Mouse (Mus musculus): ENCODE data around the gene Sema4d. TPM values are rescaled to one million over a fixed set of nuclear protein-coding genes. Genes with fewer than 3 reads are reported as not detected.

The Sema4d gene
- polyA plus RNA-seq, 1 experiment from 2014 or later: 14.7 TPM

DNA sequence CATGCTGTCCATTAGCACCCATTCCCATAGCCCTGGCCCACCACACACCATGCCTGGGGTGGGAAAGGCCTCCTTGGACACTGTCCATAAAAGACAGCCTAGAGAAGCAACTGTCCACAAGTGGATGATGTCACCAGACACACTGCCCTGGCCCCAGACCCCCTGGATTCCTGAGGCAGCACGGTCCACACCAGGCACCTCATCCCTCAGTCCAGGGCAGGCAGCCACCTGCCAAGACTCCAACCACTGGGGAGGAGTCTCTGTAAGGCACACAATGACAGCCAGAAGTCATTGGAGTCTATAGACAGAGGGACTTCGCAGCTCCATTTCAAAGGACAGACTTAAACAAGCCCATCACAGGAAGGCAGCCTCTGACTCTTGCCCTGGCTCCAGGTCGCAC is 1.9 kb downstream of the Sema4d start:
- no peaks in the 10 kb centered on the region for H3K27me3 ChIP-seq
- H3K4me2 ChIP-seq: peak overlapping the region; percentile 94
- no peaks in the 10 kb centered on the region for H3K9me3 ChIP-seq (replicated peaks)
- no peak for ATAC-seq (replicated peaks; ENCODE audit: insufficient number of reproducible peaks, insufficient read depth, low FRiP score, low read depth)
- no peaks in the 10 kb centered on the region for H3K36me3 ChIP-seq
- 59% methylated on average over 3 of the region's 3 CpGs for WGBS
- H3K4me1 ChIP-seq (replicated peaks): peaks cover 31% of the 10 kb centered on the region
- no peak overlapping the region for H3K27ac ChIP-seq
- peak overlapping the region; percentile 86 for H3K4me3 ChIP-seq
- H3K9ac ChIP-seq: 0 out of 2 replicates have a peak overlapping the region, but pooled peaks have one; percentile 82

DNA sequence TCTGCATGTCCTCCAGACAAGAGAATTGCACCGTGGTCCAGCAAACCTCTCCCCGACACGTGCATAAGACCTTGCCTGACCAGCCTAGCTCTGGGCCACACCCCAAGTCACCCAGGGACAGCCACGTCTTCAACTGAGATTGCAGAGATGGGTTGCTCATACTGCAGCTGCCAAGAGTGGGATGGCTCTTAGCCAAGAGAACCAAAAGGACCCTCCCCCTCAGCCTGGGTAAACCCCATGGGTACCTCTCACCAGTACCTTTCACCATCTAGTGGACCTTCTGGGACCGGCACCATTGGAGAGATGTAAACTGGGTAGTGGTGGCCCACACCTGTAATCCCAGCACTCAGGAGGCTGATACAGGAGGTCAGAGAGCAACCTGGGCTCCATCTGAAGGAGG is 2.8 kb downstream of the Sema4d start:
- H3K27me3 ChIP-seq: no peaks in the 10 kb centered on the region
- 57% methylated on average over 5 of the region's 5 CpGs for WGBS
- no peak overlapping the region for H3K9ac ChIP-seq
- no peaks in the 10 kb centered on the region for H3K36me3 ChIP-seq
- ATAC-seq (replicated peaks; ENCODE audit: insufficient number of reproducible peaks, insufficient read depth, low FRiP score, low read depth): no peak
- no peak overlapping the region for H3K27ac ChIP-seq
- H3K9me3 ChIP-seq (replicated peaks): no peaks in the 10 kb centered on the region
- H3K4me3 ChIP-seq: no peak overlapping the region
- H3K4me2 ChIP-seq: no peak overlapping the region
- H3K4me1 ChIP-seq (replicated peaks): peaks cover 35% of the 10 kb centered on the region

DNA sequence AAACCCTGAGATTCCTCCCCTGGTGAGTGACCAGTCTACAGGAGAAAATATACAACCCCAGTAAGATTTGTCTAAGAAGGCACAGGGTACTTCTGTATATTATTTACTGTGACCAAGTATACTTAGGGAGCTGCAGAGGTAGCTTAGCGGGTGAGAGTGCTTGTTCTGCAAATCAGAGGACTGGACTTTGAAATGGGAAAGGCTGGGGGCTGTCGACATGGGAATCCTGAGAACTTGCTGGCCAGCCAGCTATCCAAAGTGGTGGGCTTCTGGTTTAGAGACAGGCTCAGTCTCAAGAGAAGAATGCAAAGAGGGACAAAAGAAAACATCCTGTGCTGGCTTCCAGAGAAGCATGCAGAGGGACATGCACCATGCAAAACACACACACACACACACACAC is 5.7 kb downstream of the Sema4d start:
- peaks cover 32% of the 10 kb centered on the region for H3K4me1 ChIP-seq (replicated peaks)
- 31% methylated on average over 2 of the region's 2 CpGs for WGBS
- no peak overlapping the region for H3K9ac ChIP-seq
- H3K27ac ChIP-seq: no peak overlapping the region
- H3K27me3 ChIP-seq: no peaks in the 10 kb centered on the region
- no peaks in the 10 kb centered on the region for H3K36me3 ChIP-seq
- H3K4me3 ChIP-seq: no peak overlapping the region
- no peaks in the 10 kb centered on the region for H3K9me3 ChIP-seq (replicated peaks)
- no peak for ATAC-seq (replicated peaks; ENCODE audit: insufficient number of reproducible peaks, insufficient read depth, low FRiP score, low read depth)
- H3K4me2 ChIP-seq: no peak overlapping the region

DNA sequence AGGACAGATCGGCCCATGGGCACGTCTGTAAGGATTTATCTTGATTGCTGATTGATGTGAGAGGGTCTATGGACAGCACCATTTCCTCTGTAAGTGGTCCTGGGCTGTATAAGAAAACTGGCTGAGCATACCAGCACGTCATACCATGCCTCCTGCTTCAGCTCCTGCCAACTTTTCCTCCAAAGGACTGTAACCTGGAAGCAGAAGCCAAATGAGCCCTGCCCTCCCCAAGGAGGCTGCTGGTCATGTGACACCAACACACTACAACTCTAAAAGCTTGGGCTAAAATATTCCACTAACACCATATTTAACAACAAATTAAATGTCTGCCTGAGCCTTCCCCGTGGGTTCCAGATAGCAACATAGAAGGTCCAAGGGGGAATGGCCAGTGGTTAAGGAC is 6.9 kb downstream of the Sema4d start:
- ATAC-seq (replicated peaks; ENCODE audit: insufficient number of reproducible peaks, insufficient read depth, low FRiP score, low read depth): no peak
- no peaks in the 10 kb centered on the region for H3K9me3 ChIP-seq (replicated peaks)
- no peak overlapping the region for H3K27ac ChIP-seq
- no peaks in the 10 kb centered on the region for H3K27me3 ChIP-seq
- no peaks in the 10 kb centered on the region for H3K36me3 ChIP-seq
- no peak overlapping the region for H3K4me2 ChIP-seq
- no peak overlapping the region for H3K4me3 ChIP-seq
- no peak overlapping the region for H3K9ac ChIP-seq
- H3K4me1 ChIP-seq (replicated peaks): peaks cover 20% of the 10 kb centered on the region
- 44% methylated on average over 4 of the region's 4 CpGs for WGBS

DNA sequence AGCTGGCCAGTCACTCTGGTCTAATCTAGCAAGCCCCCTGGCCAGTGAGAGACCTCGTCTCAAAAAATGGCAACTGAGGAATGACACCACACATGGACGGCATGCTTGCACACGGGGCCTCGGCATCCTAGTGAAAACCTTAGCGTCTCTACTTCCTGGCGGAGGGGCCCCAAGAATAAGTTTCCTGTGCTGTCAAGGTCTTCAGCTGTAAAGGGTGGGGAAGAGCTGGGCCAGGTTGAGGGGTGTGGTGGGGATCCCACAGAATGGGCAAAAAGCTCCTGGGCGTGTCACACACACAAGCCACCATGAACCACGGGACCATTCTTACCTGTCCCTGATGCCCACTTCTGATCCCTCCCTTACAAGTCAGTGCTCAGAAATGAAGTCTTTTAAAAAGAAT is 9.1 kb downstream of the Sema4d start:
- Histone ChIP-seq H3K27me3 (no peaks in the 10 kb centered on the region), H3K4me2 (no peak overlapping the region), H3K9ac (no peak overlapping the region), H3K9me3 (replicated peaks) (no peaks in the 10 kb centered on the region), H3K4me3 (no peak overlapping the region), H3K4me1 (replicated peaks) (peaks cover 10% of the 10 kb centered on the region), H3K36me3 (no peaks in the 10 kb centered on the region), H3K27ac (no peak overlapping the region)
- WGBS: 79% methylated on average over 8 of the region's 8 CpGs
- no peak for ATAC-seq (replicated peaks; ENCODE audit: insufficient number of reproducible peaks, insufficient read depth, low FRiP score, low read depth)

DNA sequence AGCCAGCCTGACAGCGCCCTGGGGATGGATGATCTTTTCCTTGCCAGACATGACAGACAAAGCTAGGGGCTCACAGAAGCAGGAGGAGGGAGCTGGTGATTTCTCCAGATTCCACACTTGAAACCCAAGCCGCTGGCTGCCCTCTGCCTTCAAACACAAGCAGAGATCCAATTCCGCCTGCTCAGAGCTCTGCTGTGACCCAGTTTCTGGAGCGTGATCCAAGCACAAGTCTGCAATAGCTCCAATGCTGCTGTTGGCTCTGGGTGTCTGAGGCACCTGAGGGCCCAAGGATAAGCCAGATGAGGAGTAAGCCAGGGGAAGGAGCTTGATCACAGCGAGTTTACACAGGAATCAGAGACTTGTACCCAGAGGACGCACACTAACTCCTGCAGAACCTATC is 9.7 kb downstream of the Sema4d start:
- Histone ChIP-seq H3K9me3 (replicated peaks) (no peaks in the 10 kb centered on the region), H3K27me3 (no peaks in the 10 kb centered on the region), H3K4me1 (replicated peaks) (peaks cover 15% of the 10 kb centered on the region), H3K9ac (no peak overlapping the region), H3K4me2 (no peak overlapping the region), H3K36me3 (no peaks in the 10 kb centered on the region), H3K27ac (no peak overlapping the region), H3K4me3 (no peak overlapping the region)
- no peak for ATAC-seq (replicated peaks; ENCODE audit: insufficient number of reproducible peaks, insufficient read depth, low FRiP score, low read depth)
- WGBS: 65% methylated on average over 6 of the region's 6 CpGs

DNA sequence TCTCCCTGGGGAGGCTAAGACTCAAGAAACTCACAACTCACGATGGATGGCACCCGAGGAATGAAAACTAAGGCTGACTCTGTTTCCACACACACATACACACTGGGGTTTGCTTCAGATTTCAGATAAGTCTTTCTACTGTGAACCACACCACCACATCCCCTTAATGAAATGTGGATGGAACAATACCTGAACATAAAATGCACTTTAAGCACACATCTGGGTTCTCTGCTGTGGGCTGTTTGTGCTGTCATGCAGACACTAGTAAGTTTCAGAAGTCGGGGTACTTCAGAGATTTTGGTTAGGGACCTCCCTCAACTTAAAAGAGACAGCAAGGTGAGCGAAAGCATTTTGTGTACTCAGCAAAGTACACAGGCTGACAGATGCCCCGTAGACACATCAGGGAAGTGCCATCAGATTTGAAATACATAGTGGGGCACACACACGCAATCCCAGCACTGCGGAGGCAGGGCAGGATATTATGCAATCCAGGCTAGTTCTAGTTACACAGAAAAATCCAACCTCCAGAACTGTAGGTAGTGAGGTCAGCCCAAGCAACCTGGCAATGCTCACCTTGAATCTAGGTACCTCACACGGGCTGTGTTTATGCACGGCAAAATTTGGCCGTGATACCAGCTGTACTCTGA is 12.9 kb downstream of the Sema4d start:
- Histone ChIP-seq H3K4me2 (no peak overlapping the region), H3K4me3 (no peak overlapping the region), H3K27me3 (no peaks in the 10 kb centered on the region), H3K27ac (no peak overlapping the region), H3K9ac (no peak overlapping the region), H3K9me3 (replicated peaks) (no peaks in the 10 kb centered on the region), H3K4me1 (replicated peaks) (peaks cover 36% of the 10 kb centered on the region), H3K36me3 (no peaks in the 10 kb centered on the region)
- no peak for ATAC-seq (replicated peaks; ENCODE audit: insufficient number of reproducible peaks, insufficient read depth, low FRiP score, low read depth)
- 86% methylated on average over 10 of the region's 10 CpGs for WGBS

DNA sequence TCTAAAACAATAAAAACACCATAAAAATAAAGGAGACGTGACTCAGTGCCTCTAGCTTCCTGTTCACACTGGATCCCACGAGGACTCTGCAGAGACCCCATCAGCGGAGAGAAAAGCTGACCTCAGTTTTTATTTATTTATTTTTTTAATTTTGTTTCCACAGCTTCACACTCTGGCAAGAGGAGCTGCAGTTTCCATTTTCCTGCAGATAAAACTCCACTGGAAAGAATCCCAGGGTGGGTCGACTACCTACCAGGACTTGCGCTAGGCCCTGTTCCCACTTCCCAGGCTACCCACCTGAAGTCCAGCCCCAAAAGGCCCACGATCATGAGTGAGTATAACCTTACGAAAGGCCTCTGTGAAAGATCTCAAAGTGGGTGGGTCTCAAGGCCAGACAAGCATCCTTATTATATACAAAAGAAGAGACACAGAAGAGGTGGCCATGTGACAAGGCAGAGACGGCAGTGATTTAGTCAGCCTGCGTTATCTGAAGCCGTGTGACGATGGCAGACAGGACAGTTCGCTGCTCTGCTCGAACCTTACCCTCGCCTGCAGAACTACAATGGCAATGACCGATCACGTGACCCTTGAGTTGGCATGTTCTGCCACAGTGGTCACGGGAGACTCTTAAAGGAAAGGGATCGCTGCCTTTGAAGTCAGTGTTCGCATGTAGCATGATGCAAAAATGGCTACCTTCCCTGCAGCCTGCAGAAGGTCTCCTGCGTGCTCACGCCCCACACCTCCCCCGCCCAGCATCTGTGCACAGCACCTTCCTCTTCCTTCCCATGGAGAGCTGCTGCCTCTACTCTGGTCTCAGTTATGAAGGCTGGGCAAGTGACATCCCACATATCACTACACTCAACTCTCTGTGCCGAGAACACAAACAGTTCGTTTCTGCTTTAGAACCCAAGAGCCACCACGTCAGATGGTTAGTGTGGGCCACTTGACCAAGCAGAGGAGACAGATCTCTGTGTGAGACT is 14.3 kb downstream of the Sema4d start:
- no peak overlapping the region for H3K4me3 ChIP-seq
- peaks cover 39% of the 10 kb centered on the region for H3K4me1 ChIP-seq (replicated peaks)
- H3K27ac ChIP-seq: peak overlapping the region; percentile 58
- H3K27me3 ChIP-seq: no peaks in the 10 kb centered on the region
- no peaks in the 10 kb centered on the region for H3K9me3 ChIP-seq (replicated peaks)
- no peak overlapping the region for H3K9ac ChIP-seq
- no peaks in the 10 kb centered on the region for H3K36me3 ChIP-seq
- no peak overlapping the region for H3K4me2 ChIP-seq
- ATAC-seq (replicated peaks; ENCODE audit: insufficient number of reproducible peaks, insufficient read depth, low FRiP score, low read depth): peak; percentile 21; the same call in 1 of the 2 replicates
- 69% methylated on average over 25 of the region's 25 CpGs for WGBS

DNA sequence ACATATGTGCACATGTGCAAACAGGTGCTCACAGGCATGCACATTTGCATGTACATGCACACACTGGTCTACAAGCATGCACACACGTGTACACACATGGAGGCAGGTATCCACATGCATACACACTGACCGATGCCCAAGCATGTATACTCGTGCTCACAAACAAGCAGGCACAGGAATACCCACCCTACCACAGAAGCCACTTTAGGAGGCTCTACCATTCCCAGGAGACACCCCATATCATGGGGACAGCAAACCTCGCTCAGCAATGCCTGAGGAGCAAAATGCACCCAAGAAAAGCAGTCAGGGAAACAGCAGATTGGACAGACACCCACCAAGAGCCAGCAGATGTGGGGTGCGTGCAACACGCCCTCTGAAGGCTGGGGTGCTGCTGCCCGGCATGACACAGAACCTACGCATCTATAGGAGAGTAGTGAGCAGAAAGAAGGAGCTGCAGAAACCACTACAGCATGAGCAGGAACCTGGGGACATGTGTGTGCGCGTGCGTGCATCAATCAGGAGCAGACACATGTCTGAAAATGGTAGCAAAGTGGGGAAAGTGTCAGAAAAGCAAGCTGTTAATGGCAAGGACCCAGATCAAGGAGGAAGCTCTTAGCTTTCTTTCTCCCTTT is 15.1 kb downstream of the Sema4d start:
- no peaks in the 10 kb centered on the region for H3K27me3 ChIP-seq
- H3K36me3 ChIP-seq: no peaks in the 10 kb centered on the region
- peak overlapping the region; percentile 90 for H3K27ac ChIP-seq
- H3K4me1 ChIP-seq (replicated peaks): peaks cover 44% of the 10 kb centered on the region
- no peak overlapping the region for H3K4me2 ChIP-seq
- 78% methylated on average over 11 of the region's 11 CpGs for WGBS
- no peak overlapping the region for H3K9ac ChIP-seq
- no peaks in the 10 kb centered on the region for H3K9me3 ChIP-seq (replicated peaks)
- H3K4me3 ChIP-seq: no peak overlapping the region
- ATAC-seq (replicated peaks; ENCODE audit: insufficient number of reproducible peaks, insufficient read depth, low FRiP score, low read depth): peak; percentile 18; the same call in 1 of the 2 replicates

DNA sequence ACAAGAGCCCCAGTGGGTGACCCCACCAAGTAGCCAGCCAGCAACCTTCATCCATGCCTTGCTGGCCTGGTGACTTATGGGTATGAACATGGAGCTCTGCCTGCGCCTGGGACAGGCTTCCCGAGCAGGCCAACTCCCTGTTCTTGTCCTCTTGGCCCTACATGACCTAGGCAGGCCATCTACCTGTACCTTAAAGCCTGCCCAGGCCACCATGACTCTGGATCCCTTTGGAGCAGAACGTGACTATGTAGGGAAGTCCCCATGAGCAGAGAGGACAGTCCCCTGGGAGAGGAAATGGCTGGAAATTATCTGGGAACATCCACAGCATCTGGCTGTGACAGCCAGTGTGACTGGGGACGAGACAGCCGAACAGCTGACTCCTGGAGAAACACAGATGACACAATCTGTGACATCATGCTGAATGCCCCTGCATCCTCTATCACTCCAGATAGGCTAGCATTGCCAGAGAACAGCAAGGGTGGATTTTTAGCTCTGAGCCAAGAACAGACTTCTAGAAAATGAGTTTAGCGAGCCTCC is 15.7 kb downstream of the Sema4d start:
- no peak overlapping the region for H3K4me3 ChIP-seq
- H3K27me3 ChIP-seq: no peaks in the 10 kb centered on the region
- H3K4me1 ChIP-seq (replicated peaks): peaks cover 44% of the 10 kb centered on the region
- no peaks in the 10 kb centered on the region for H3K36me3 ChIP-seq
- H3K9ac ChIP-seq: peak overlapping the region; percentile 22; the same call in 1 of the 2 replicates
- peak; percentile 38 for ATAC-seq (replicated peaks; ENCODE audit: insufficient number of reproducible peaks, insufficient read depth, low FRiP score, low read depth)
- WGBS: 43% methylated on average over 6 of the region's 6 CpGs
- peak overlapping the region; percentile 21 for H3K4me2 ChIP-seq
- peak overlapping the region; percentile 90 for H3K27ac ChIP-seq
- H3K9me3 ChIP-seq (replicated peaks): no peaks in the 10 kb centered on the region
